Mouse (Mus musculus) heart, adult 2 months (tissue): ENCODE measurements around the gene Trpm4.

Experiments used
- CTCF ChIP-seq: fragments of 200-600 bp; IDR thresholded peaks from 2 replicates; pipeline ENCODE4 v1.8.1; 2022; ENCODE audit warnings: antibody characterized with exemption, mild to moderate bottlenecking, moderate library complexity
- EP300 ChIP-seq: fragments of 200-500 bp; IDR thresholded peaks from 2 replicates; pipeline ENCODE4 v1.6.1; 2011; ENCODE audit warnings: low read depth, low read length, control low read depth; ENCODE audit not compliant: insufficient read depth
- POLR2A ChIP-seq: fragments of 200-500 bp; IDR thresholded peaks from 2 replicates; pipeline ENCODE4 v1.6.1; 2011; ENCODE audit warnings: mild to moderate bottlenecking, low read depth, low read length, control low read depth; ENCODE audit not compliant: insufficient read depth

- TF ChIP-seq EP300 (no peak), POLR2A (no peak), CTCF (no peak)
These were observed 7.1 kb upstream of the Trpm4 start for GRCm38 (mm10) chr7:45340669-45341068.
